Mouse (Mus musculus): ENCODE data around the gene Dus3l. TPM values are rescaled to one million over a fixed set of nuclear protein-coding genes. Genes with fewer than 3 reads are reported as not detected.
A peak's percentile ranks its signal among the peaks of the same experiment; 100 is the strongest.

Dus3l gene
- total RNA-seq, 1 experiment: 70.2 TPM

DNA sequence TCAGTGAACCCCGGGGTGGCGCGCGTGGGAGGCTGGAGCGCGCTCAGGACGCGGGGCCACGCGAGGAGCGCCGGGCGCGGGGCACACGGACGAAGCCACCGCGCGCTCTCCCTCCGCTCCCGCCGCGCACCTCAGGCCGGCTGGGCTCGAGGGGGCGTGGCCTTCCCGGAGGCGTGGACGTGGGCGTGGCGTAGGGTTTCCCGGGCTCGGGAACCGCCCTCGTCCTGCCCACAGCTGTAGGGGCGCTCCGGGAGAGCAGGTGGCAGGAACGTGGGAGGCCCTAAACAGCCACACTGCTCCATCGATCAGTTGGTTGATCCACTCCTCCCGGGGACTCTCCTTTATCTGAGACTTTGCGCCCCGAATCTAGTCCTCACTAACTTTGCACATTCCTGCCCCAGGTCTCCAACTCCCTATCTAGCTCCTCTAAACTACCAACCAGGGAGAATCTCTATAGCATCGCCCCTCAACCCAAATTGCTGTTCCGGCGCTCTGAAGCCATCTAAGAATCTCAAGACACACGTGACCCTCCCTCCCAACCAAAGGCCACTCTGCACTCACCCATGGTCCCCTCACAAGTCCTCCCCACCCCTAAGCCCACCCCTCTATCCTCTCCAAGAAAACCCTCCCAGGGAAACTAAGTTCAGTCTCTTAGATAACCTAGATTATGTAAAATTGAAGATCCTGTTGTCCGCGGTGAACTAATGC, 7.0 kb upstream of the Dus3l start, which contains the start of gene Nrtn:
Gene Nrtn (minus strand): TSS at position 115 of the 708 bp plus-strand sequence.
- in situ Hi-C loops (cut with MboI; ENCODE audit: low sequenced_read_pairs in 2 of 2, unreplicated experiment in 2 of 2): no loop called here
- Histone ChIP-seq H3K9me3 (ENCODE audit: control insufficient read depth, insufficient read depth, low read depth, low read length) (no peaks in the 10 kb centered on the region), H3K9ac (ENCODE audit: insufficient read depth, low read depth, low read length, poor library complexity, severe bottlenecking) (peak within 1 kb of the TSS; percentile 83), H3K4me1 (ENCODE audit: control insufficient read depth in 2 of 2, insufficient read depth in 2 of 2, low read length in 2 of 2, poor library complexity in 1 of 2) (peaks cover 0 to 27% of the 10 kb centered on the region in 2 experiments; a peak in 2 of 4 replicates), H3K36me3 (ENCODE audit: control insufficient read depth, insufficient read depth, low read length, poor library complexity, severe bottlenecking) (no peaks in the 10 kb centered on the region), H3K27ac (ENCODE audit: insufficient read depth, low read depth, low read length, poor library complexity, severe bottlenecking) (0 out of 2 replicates have a peak within 1 kb of the TSS, but pooled peaks have one; percentile 7), H3K4me3 (ENCODE audit: insufficient read depth in 1 of 2, low read depth in 1 of 2, low read length in 2 of 2, poor library complexity in 1 of 2, severe bottlenecking in 1 of 2) (peak within 1 kb of the TSS; percentile 76 to 83)
- TF ChIP-seq CHD2 (IDR thresholded peaks at IDR 0.05; ENCODE audit: low read depth, low read length): no peak
- no peak for TF ChIP-seq HCFC1 (IDR thresholded peaks at IDR 0.05; ENCODE audit: borderline replicate concordance, insufficient read depth, low read length)
- no peak for TF ChIP-seq MAFK (IDR thresholded peaks at IDR 0.05; ENCODE audit: insufficient read depth, low read depth, low read length)
- no peak for TF ChIP-seq ZNF384 (IDR thresholded peaks at IDR 0.05; ENCODE audit: low read depth, low read length)
- DNase-seq (ENCODE audit: low read depth, low spot score): no peak

DNA sequence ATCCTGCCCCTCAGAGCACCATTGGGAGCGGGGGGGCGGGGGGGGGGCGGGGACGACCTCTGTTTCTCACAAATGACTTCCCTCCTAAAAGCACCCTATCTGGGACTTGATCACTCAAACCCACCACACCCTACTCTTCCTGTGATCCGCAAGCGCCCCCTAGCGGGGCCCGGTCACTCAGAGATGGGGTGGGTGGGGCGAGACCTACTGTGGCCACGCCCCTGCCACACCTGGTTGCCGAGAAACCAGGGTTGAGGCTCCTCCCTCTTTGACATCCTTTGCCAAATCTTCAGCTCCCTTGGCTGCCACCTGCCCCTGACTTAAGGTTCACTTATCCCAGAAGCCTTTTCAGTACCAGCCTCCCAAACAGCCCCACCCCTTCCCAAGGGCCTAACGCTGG, 6.4 kb upstream of the Dus3l start:
- in situ Hi-C loops (cut with MboI; ENCODE audit: low sequenced_read_pairs in 2 of 2, unreplicated experiment in 2 of 2): no loop called here
- TF ChIP-seq MAFK (IDR thresholded peaks at IDR 0.05; ENCODE audit: insufficient read depth, low read depth, low read length): no peak
- TF ChIP-seq ZNF384 (IDR thresholded peaks at IDR 0.05; ENCODE audit: low read depth, low read length): no peak
- TF ChIP-seq HCFC1 (IDR thresholded peaks at IDR 0.05; ENCODE audit: borderline replicate concordance, insufficient read depth, low read length): no peak
- TF ChIP-seq CHD2 (IDR thresholded peaks at IDR 0.05; ENCODE audit: low read depth, low read length): no peak
- no peak for TF ChIP-seq ZC3H11A (IDR thresholded peaks at IDR 0.05; ENCODE audit: borderline replicate concordance, low read depth, low read length)
- Histone ChIP-seq H3K4me3 (ENCODE audit: insufficient read depth in 1 of 2, low read depth in 1 of 2, low read length in 2 of 2, poor library complexity in 1 of 2, severe bottlenecking in 1 of 2) (peak overlapping the region; percentile 70 to 83; a peak in 3 of 4 replicates), H3K9ac (ENCODE audit: insufficient read depth, low read depth, low read length, poor library complexity, severe bottlenecking) (no peak overlapping the region), H3K36me3 (ENCODE audit: control insufficient read depth, insufficient read depth, low read length, poor library complexity, severe bottlenecking) (no peaks in the 10 kb centered on the region), H3K4me1 (ENCODE audit: control insufficient read depth in 2 of 2, insufficient read depth in 2 of 2, low read length in 2 of 2, poor library complexity in 1 of 2) (peaks cover 0 to 30% of the 10 kb centered on the region in 2 experiments; a peak in 2 of 4 replicates), H3K9me3 (ENCODE audit: control insufficient read depth, insufficient read depth, low read depth, low read length) (no peaks in the 10 kb centered on the region), H3K27ac (ENCODE audit: insufficient read depth, low read depth, low read length, poor library complexity, severe bottlenecking) (no peak overlapping the region)
- peak; percentile 92 for DNase-seq (ENCODE audit: low read depth, low spot score)

DNA sequence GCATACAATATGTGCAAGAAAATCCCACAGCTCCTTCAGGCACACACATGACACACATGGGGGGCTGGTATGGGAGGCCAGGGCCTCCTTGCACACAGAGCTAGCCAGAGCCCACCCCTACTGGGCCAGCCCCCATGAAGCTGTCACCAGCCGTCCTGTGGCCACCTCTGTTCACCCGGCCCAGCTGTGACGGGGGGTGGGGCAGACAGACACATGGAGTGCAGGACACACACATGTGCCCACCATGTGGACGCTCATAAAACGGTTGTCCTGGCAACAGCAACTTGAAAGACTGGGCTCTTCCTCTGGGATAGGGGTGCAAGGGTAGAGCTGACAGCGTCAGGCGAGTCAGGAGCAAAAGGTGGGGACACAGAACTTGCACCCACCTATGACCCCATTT, 5.3 kb upstream of the Dus3l start:
- in situ Hi-C loops (cut with MboI; ENCODE audit: low sequenced_read_pairs in 2 of 2, unreplicated experiment in 2 of 2): no loop called here
- no peaks in the 10 kb centered on the region for H3K36me3 ChIP-seq (ENCODE audit: control insufficient read depth, insufficient read depth, low read length, poor library complexity, severe bottlenecking)
- H3K4me3 ChIP-seq (ENCODE audit: insufficient read depth in 1 of 2, low read depth in 1 of 2, low read length in 2 of 2, poor library complexity in 1 of 2, severe bottlenecking in 1 of 2): no peak overlapping the region
- H3K4me1 ChIP-seq (ENCODE audit: control insufficient read depth in 2 of 2, insufficient read depth in 2 of 2, low read length in 2 of 2, poor library complexity in 1 of 2): peaks cover 0 to 25% of the 10 kb centered on the region in 2 experiments; a peak in 2 of 4 replicates
- H3K9me3 ChIP-seq (ENCODE audit: control insufficient read depth, insufficient read depth, low read depth, low read length): no peaks in the 10 kb centered on the region
- DNase-seq (ENCODE audit: low read depth, low spot score): no peak
- no peak overlapping the region for H3K9ac ChIP-seq (ENCODE audit: insufficient read depth, low read depth, low read length, poor library complexity, severe bottlenecking)
- H3K27ac ChIP-seq (ENCODE audit: insufficient read depth, low read depth, low read length, poor library complexity, severe bottlenecking): no peak overlapping the region
- TF ChIP-seq ZC3H11A (IDR thresholded peaks at IDR 0.05; ENCODE audit: borderline replicate concordance, low read depth, low read length): no peak
- no peak for TF ChIP-seq HCFC1 (IDR thresholded peaks at IDR 0.05; ENCODE audit: borderline replicate concordance, insufficient read depth, low read length)
- no peak for TF ChIP-seq CHD2 (IDR thresholded peaks at IDR 0.05; ENCODE audit: low read depth, low read length)
- TF ChIP-seq MAFK (IDR thresholded peaks at IDR 0.05; ENCODE audit: insufficient read depth, low read depth, low read length): no peak
- TF ChIP-seq ZNF384 (IDR thresholded peaks at IDR 0.05; ENCODE audit: low read depth, low read length): no peak

DNA sequence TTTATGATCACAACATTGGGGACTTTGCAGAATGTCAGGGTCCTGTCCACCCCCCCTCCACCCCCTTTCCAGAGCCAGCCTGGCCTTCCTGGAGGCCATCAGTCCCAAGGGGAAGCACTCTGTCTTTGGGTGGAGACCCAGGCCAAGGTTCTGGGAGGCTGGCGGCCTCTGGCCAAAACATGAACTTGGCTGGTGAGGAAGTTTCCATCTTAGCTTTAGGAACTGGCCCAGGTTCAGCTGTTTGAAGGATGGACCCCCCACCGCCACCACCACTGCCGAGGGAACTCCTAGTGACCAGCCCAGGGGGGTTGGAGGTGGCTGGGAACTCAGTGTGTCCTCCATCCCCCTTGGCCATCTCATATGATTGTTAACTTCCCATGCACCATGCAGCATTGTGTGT, 3.5 kb upstream of the Dus3l start:
- in situ Hi-C loops (cut with MboI; ENCODE audit: low sequenced_read_pairs in 2 of 2, unreplicated experiment in 2 of 2): no loop called here
- Histone ChIP-seq H3K4me3 (ENCODE audit: insufficient read depth in 1 of 2, low read depth in 1 of 2, low read length in 2 of 2, poor library complexity in 1 of 2, severe bottlenecking in 1 of 2) (no peak overlapping the region), H3K27ac (ENCODE audit: insufficient read depth, low read depth, low read length, poor library complexity, severe bottlenecking) (no peak overlapping the region), H3K9ac (ENCODE audit: insufficient read depth, low read depth, low read length, poor library complexity, severe bottlenecking) (no peak overlapping the region), H3K4me1 (ENCODE audit: control insufficient read depth in 2 of 2, insufficient read depth in 2 of 2, low read length in 2 of 2, poor library complexity in 1 of 2) (peaks cover 0 to 19% of the 10 kb centered on the region in 2 experiments; a peak in 2 of 4 replicates), H3K36me3 (ENCODE audit: control insufficient read depth, insufficient read depth, low read length, poor library complexity, severe bottlenecking) (no peaks in the 10 kb centered on the region), H3K9me3 (ENCODE audit: control insufficient read depth, insufficient read depth, low read depth, low read length) (no peaks in the 10 kb centered on the region)
- no peak for TF ChIP-seq MAFK (IDR thresholded peaks at IDR 0.05; ENCODE audit: insufficient read depth, low read depth, low read length)
- TF ChIP-seq ZNF384 (IDR thresholded peaks at IDR 0.05; ENCODE audit: low read depth, low read length): no peak
- TF ChIP-seq ZC3H11A (IDR thresholded peaks at IDR 0.05; ENCODE audit: borderline replicate concordance, low read depth, low read length): no peak
- no peak for TF ChIP-seq CHD2 (IDR thresholded peaks at IDR 0.05; ENCODE audit: low read depth, low read length)
- no peak for TF ChIP-seq HCFC1 (IDR thresholded peaks at IDR 0.05; ENCODE audit: borderline replicate concordance, insufficient read depth, low read length)
- DNase-seq (ENCODE audit: low read depth, low spot score): no peak

Data from ES-E14 (cell line).